Mouse (Mus musculus): ENCODE measurements around the gene Clybl.

- TF ChIP-seq TCF3 (IDR thresholded peaks at IDR 0.05; ENCODE audit: insufficient read length, low read depth) (no peak), POLR2A (IDR thresholded peaks at IDR 0.05; ENCODE audit: insufficient read length, low read depth) (no peak), USF1 (IDR thresholded peaks at IDR 0.05; ENCODE audit: low read depth) (no peak), MYOG (IDR thresholded peaks at IDR 0.05; ENCODE audit: control insufficient read depth in 1 of 3, insufficient read depth in 1 of 3, insufficient read length in 2 of 3, low read depth in 2 of 3) (no peak), POLR2AphosphoS2 (IDR thresholded peaks at IDR 0.05; ENCODE audit: insufficient read length, low read depth) (no peak), E2F4 (IDR thresholded peaks at IDR 0.05; ENCODE audit: insufficient read depth) (no peak), MYOD1 (IDR thresholded peaks at IDR 0.05; ENCODE audit: control insufficient read depth in 1 of 3, insufficient read length in 2 of 3, low read depth in 2 of 3) (no peak), TCF12 (IDR thresholded peaks at IDR 0.05; ENCODE audit: insufficient read depth, poor library complexity, severe bottlenecking) (no peak), CEBPB (IDR thresholded peaks at IDR 0.05; ENCODE audit: insufficient read depth, poor library complexity, severe bottlenecking) (no peak), REST (IDR thresholded peaks at IDR 0.05; ENCODE audit: insufficient read depth, insufficient read length) (no peak)
These were observed 150.3 kb downstream of the Clybl start for GRCm38 (mm10) chr14:122331635-122332460.
